Comparison of ENCODE assay signal across 8 mouse cellular contexts in the genomic region with DNA sequence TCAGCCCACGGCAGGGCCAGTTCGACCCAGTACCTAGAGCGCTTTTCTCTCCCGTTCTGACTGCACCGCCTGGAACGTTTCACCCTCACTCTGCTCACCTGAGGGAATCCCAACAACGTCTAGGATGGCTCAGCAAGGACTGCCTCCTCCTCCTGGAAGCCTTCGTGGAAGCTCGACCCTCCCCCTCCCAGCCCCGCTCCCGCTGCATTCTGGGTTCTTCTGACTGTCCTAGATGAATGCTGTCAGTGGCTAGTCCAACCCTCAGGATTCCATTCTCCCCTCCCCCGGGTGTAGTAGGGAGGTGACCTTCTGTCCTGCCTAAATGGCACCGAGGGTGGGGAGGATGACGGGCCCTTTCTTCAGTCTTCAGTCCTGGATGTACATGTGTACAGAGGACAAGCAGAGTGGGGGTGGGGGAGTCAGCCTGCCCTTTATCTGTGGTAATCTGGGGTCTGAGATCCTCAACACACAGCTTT. TPM values are rescaled to one million over a fixed set of nuclear protein-coding genes. Genes with fewer than 3 reads are reported as not detected.
A peak's percentile ranks its signal among the peaks of the same experiment; 100 is the strongest.
DNase-seq lines count a peak whose midpoint lies in the region; ATAC-seq and TF ChIP-seq lines count a peak whose summit lies in the region.

A gene (minus strand): TSS at position 123 of the 476 bp plus-strand sequence.

- H3K4me2 ChIP-seq in forebrain, embryonic 12.5 days = peak within 1 kb of the TSS; percentile 87
- peak within 1 kb of the TSS; percentile 90 for H3K4me2 ChIP-seq in intestine, embryonic 14.5 days (ENCODE audit: low read length)

- WGBS in forebrain, embryonic 12.5 days = 7% methylated on average over 14 of the region's 14 CpGs
- 9% methylated on average over 14 of the region's 14 CpGs for WGBS in intestine, embryonic 14.5 days

- peaks cover 47% of the 10 kb centered on the region for H3K4me1 ChIP-seq in forebrain, embryonic 12.5 days
- H3K4me1 ChIP-seq in intestine, embryonic 14.5 days (replicated peaks; ENCODE audit: control insufficient read depth, insufficient read depth, low read length) = peaks cover 51% of the 10 kb centered on the region
- peaks cover 46% of the 10 kb centered on the region for H3K4me1 ChIP-seq in megakaryocyte, embryonic 14.5 days

- peak within 1 kb of the TSS; percentile 96 for H3K27ac ChIP-seq in layer of hippocampus, adult 2 months
- 0 out of 2 replicates have a peak within 1 kb of the TSS, but pooled peaks have one; percentile 25 for H3K27ac ChIP-seq in forebrain, embryonic 12.5 days
- H3K27ac ChIP-seq in intestine, embryonic 14.5 days (ENCODE audit: low read depth) = peak within 1 kb of the TSS; percentile 75

- peak within 1 kb of the TSS; percentile 80 for H3K4me3 ChIP-seq in layer of hippocampus, adult 2 months
- peak within 1 kb of the TSS; percentile 59 for H3K4me3 ChIP-seq in forebrain, embryonic 12.5 days (replicated peaks)
- H3K4me3 ChIP-seq in intestine, embryonic 14.5 days (ENCODE audit: low read depth, low read length) = peak within 1 kb of the TSS; percentile 68
- peak within 1 kb of the TSS; percentile 100 for H3K4me3 ChIP-seq in megakaryocyte, embryonic 14.5 days (replicated peaks)

- TF ChIP-seq CTCF in layer of hippocampus, adult 2 months (conservative IDR thresholded peaks at IDR 0.05) = no peak

- H3K36me3 ChIP-seq in forebrain, embryonic 12.5 days (replicated peaks) = no peaks in the 10 kb centered on the region
- no peaks in the 10 kb centered on the region for H3K36me3 ChIP-seq in intestine, embryonic 14.5 days (ENCODE audit: control insufficient read depth, insufficient read depth, low read length)
- peaks cover 5% of the 10 kb centered on the region for H3K36me3 ChIP-seq in megakaryocyte, embryonic 14.5 days (replicated peaks; ENCODE audit: low read length)

- H3K27me3 ChIP-seq in forebrain, embryonic 12.5 days = peaks cover 32% of the 10 kb centered on the region
- H3K27me3 ChIP-seq in intestine, embryonic 14.5 days (replicated peaks; ENCODE audit: control insufficient read depth, insufficient read depth, low read length) = no peaks in the 10 kb centered on the region
- peaks cover 4% of the 10 kb centered on the region for H3K27me3 ChIP-seq in megakaryocyte, embryonic 14.5 days (replicated peaks)

- H3K9ac ChIP-seq in forebrain, embryonic 12.5 days = peak within 1 kb of the TSS; percentile 57
- H3K9ac ChIP-seq in intestine, embryonic 14.5 days (ENCODE audit: low read length) = peak within 1 kb of the TSS; percentile 64

- DNase-seq in layer of hippocampus, adult 2 months (ENCODE audit: low spot score in 2 of 2) = no peak
- DNase-seq in layer of hippocampus, adult 9-11 months = no peak
- peak; percentile 97 for DNase-seq in ZHBTc4 (ENCODE audit: low read depth, low spot score)
- DNase-seq in intestine, embryonic 14.5 days (ENCODE audit: low spot score) = peak; percentile 72
- DNase-seq in thymus, postnatal 36 days = peak; percentile 45 to 61
- DNase-seq in urinary bladder, postnatal 4 days (ENCODE audit: low spot score in 2 of 2) = no peak

- ATAC-seq in forebrain, embryonic 12.5 days (ENCODE audit: low FRiP score) = no peak
- ATAC-seq in intestine, embryonic 14.5 days (replicated peaks; ENCODE audit: low FRiP score, low TSS enrichment, low read depth) = no peak

- no peaks in the 10 kb centered on the region for H3K9me3 ChIP-seq in forebrain, embryonic 12.5 days
- no peaks in the 10 kb centered on the region for H3K9me3 ChIP-seq in intestine, embryonic 14.5 days (ENCODE audit: control insufficient read depth, low read length)
- no peaks in the 10 kb centered on the region for H3K9me3 ChIP-seq in megakaryocyte, embryonic 14.5 days

RNA-seq across cellular contexts. Expression of the gene that starts here (rescaled TPM):
- total RNA-seq in layer of hippocampus, adult 2 months (2021) = 10 to 100 TPM; 13.7 TPM
- polyA plus RNA-seq in forebrain, embryonic 12.5 days (2016; fragmentation: Nextera tagmentation; extraction: Ambion mirVana) = 1.7 and 2.2 TPM in 2 replicates
- 1.4 and 1.8 TPM in 2 replicates for polyA plus RNA-seq in intestine, embryonic 14.5 days (2014; fragmentation: Nextera tagmentation; extraction: Ambion mirVana)
- 10.6 and 25.7 TPM in 2 replicates for polyA plus RNA-seq in megakaryocyte, embryonic 14.5 days (2012; ENCODE audit: insufficient read depth, low replicate concordance)

Comparison
In these comparisons a context has a peak if more than half of its experiments do, and no peak if none do; other contexts are left out.
1. DNase-seq: peak in ZHBTc4 (single experiment), intestine, embryonic 14.5 days (single experiment) and thymus, postnatal 36 days (2 of 2); none in layer of hippocampus, adult 2 months (0 of 2), layer of hippocampus, adult 9-11 months (single experiment) and urinary bladder, postnatal 4 days (0 of 2).
2. H3K27ac ChIP-seq: peak in every context shown above with its lines; median percentile 96 in layer of hippocampus, adult 2 months; 75 in intestine, embryonic 14.5 days; 25 in forebrain, embryonic 12.5 days.
3. Peak in every context shown above with its lines, with median percentiles within 50 percentile points of each other: H3K4me3 ChIP-seq.